Mouse (Mus musculus): Measurements from ENCODE around the gene Pkn3. TPM values are rescaled to one million over a fixed set of nuclear protein-coding genes. Genes with fewer than 3 reads are reported as not detected.
A peak's percentile ranks its signal among the peaks of the same experiment; 100 is the strongest.

Pkn3 gene
- polyA plus RNA-seq, 1 experiment from 2014 or later, result 3.4 TPM

GRCm38 (mm10) chr2:30042445-30042844 is 35.0 kb upstream of the Pkn3 start:
- TF ChIP-seq CTCF (IDR thresholded peaks at IDR 0.05; ENCODE audit: low read depth), result peak; percentile 92
- Histone ChIP-seq H3K27ac (ENCODE audit: low read depth, low read length) (no peak overlapping the region), H3K4me3 (ENCODE audit: low read depth, low read length) (no peak overlapping the region), H3K9ac (ENCODE audit: low read depth, low read length) (no peak overlapping the region), H3K27me3 (replicated peaks; ENCODE audit: control insufficient read depth, insufficient read depth, low read length) (no peaks in the 10 kb centered on the region), H3K4me2 (replicated peaks; ENCODE audit: low read depth) (no peak overlapping the region), H3K9me3 (ENCODE audit: control insufficient read depth) (no peaks in the 10 kb centered on the region), H3K36me3 (ENCODE audit: control insufficient read depth, insufficient read depth) (no peaks in the 10 kb centered on the region), H3K4me1 (replicated peaks; ENCODE audit: control insufficient read depth, insufficient read depth, low read length) (no peaks in the 10 kb centered on the region)
- 6% methylated on average over 4 of the region's 4 CpGs for WGBS
- peak; percentile 34; the same call in 1 of the 2 replicates for ATAC-seq

DNA sequence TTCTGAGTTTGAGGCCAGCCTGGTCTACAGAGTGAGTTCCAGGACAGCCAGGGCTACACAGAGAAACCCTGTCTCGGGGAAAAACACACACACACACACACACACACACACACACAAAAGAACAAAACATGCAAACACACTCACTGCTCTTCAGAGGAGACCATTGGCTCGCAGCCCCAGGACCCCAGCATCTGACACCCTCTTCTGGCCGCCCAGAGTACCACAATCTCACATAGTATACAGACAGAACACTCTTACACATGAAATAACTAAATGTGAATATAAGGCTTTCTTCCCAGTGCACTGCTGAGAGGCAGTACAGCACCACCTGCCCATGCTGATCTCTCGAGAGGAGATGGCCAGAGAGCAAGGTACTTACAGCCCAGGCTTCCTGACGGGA is 32.9 kb upstream of the Pkn3 start:
- Histone ChIP-seq H3K4me2 (replicated peaks; ENCODE audit: low read depth) (no peak overlapping the region), H3K9ac (ENCODE audit: low read depth, low read length) (no peak overlapping the region), H3K9me3 (ENCODE audit: control insufficient read depth) (no peaks in the 10 kb centered on the region), H3K36me3 (ENCODE audit: control insufficient read depth, insufficient read depth) (no peaks in the 10 kb centered on the region), H3K27ac (ENCODE audit: low read depth, low read length) (no peak overlapping the region), H3K4me1 (replicated peaks; ENCODE audit: control insufficient read depth, insufficient read depth, low read length) (no peaks in the 10 kb centered on the region), H3K27me3 (replicated peaks; ENCODE audit: control insufficient read depth, insufficient read depth, low read length) (no peaks in the 10 kb centered on the region), H3K4me3 (ENCODE audit: low read depth, low read length) (no peak overlapping the region)
- 88% methylated on average over 5 of the region's 5 CpGs for WGBS
- TF ChIP-seq CTCF (IDR thresholded peaks at IDR 0.05; ENCODE audit: low read depth), result no peak
- no peak for ATAC-seq

DNA sequence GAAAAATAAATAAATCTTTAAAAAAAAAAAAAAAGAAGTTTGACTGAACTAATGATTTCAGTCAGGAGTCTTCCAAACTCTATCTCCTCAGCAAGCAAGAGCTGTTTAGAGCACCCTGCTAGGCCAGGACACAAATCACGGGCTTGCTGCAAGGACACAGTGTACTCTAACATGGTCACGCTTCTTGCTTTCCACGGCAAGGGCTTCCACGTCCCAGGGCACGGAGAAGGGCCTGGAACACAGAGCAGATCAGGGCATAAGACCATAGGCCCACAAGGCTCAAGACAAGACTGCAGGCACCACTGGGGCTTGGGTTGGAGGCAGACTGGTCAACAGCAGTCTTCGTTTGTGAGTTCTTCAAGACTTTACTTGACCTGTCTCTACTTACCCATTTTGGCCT is 30.4 kb upstream of the Pkn3 start:
- 93% methylated on average over 6 of the region's 6 CpGs for WGBS
- no peaks in the 10 kb centered on the region for H3K4me1 ChIP-seq (replicated peaks; ENCODE audit: control insufficient read depth, insufficient read depth, low read length)
- ATAC-seq, result no peak
- no peaks in the 10 kb centered on the region for H3K9me3 ChIP-seq (ENCODE audit: control insufficient read depth)
- no peak overlapping the region for H3K4me2 ChIP-seq (replicated peaks; ENCODE audit: low read depth)
- no peak overlapping the region for H3K27ac ChIP-seq (ENCODE audit: low read depth, low read length)
- no peak overlapping the region for H3K9ac ChIP-seq (ENCODE audit: low read depth, low read length)
- no peaks in the 10 kb centered on the region for H3K36me3 ChIP-seq (ENCODE audit: control insufficient read depth, insufficient read depth)
- H3K4me3 ChIP-seq (ENCODE audit: low read depth, low read length), result no peak overlapping the region
- no peaks in the 10 kb centered on the region for H3K27me3 ChIP-seq (replicated peaks; ENCODE audit: control insufficient read depth, insufficient read depth, low read length)
- TF ChIP-seq CTCF (IDR thresholded peaks at IDR 0.05; ENCODE audit: low read depth), result no peak

DNA sequence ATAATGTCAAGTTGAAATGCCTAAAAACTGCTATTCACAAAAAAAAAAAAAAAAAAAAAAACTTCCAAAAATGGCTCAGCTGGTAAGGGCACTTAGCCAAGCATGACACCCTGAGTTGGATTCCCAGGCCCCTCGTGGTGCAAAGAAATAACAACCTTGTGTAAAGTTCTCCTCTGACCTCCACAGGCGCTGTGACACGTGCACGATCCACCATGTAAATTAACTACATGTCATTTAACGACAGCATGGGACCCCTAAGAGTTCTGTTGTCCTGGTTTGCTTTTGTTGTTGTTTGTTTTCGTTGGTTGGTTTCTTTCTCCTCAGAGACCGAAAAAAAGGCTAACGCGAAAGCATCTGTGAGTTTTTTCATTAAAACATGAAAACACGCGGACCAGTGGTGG is 29.4 kb upstream of the Pkn3 start:
- H3K27ac ChIP-seq (ENCODE audit: low read depth, low read length), result no peak overlapping the region

GRCm38 (mm10) chr2:30048699-30049388 is 28.6 kb upstream of the Pkn3 start, which contains the start of gene Wdr34:
Gene Wdr34 (minus strand): TSS chr2:30048881.
- Histone ChIP-seq H3K4me3 (ENCODE audit: low read depth, low read length) (peak within 1 kb of the TSS; percentile 49), H3K9ac (ENCODE audit: low read depth, low read length) (peak within 1 kb of the TSS; percentile 59), H3K4me1 (replicated peaks; ENCODE audit: control insufficient read depth, insufficient read depth, low read length) (no peaks in the 10 kb centered on the region), H3K9me3 (ENCODE audit: control insufficient read depth) (no peaks in the 10 kb centered on the region), H3K27me3 (replicated peaks; ENCODE audit: control insufficient read depth, insufficient read depth, low read length) (no peaks in the 10 kb centered on the region), H3K27ac (ENCODE audit: low read depth, low read length) (peak within 1 kb of the TSS; percentile 85), H3K36me3 (ENCODE audit: control insufficient read depth, insufficient read depth) (no peaks in the 10 kb centered on the region), H3K4me2 (replicated peaks; ENCODE audit: low read depth) (peak within 1 kb of the TSS; percentile 63)
- under 1% methylated on average over 54 of the region's 54 CpGs for WGBS
- peak; percentile 92 for ATAC-seq
- no peak for TF ChIP-seq CTCF (IDR thresholded peaks at IDR 0.05; ENCODE audit: low read depth)

More for the DNA sequence above, 29.4 kb upstream of the Pkn3 start:
- peak overlapping the region; percentile 63 for H3K4me2 ChIP-seq (replicated peaks; ENCODE audit: low read depth)
- ATAC-seq, result no peak
- 55% methylated on average over 11 of the region's 11 CpGs for WGBS
- no peaks in the 10 kb centered on the region for H3K4me1 ChIP-seq (replicated peaks; ENCODE audit: control insufficient read depth, insufficient read depth, low read length)
- H3K9ac ChIP-seq (ENCODE audit: low read depth, low read length), result peak overlapping the region; percentile 59; the same call in 1 of the 2 replicates
- no peaks in the 10 kb centered on the region for H3K9me3 ChIP-seq (ENCODE audit: control insufficient read depth)
- TF ChIP-seq CTCF (IDR thresholded peaks at IDR 0.05; ENCODE audit: low read depth), result no peak
- H3K4me3 ChIP-seq (ENCODE audit: low read depth, low read length), result peak overlapping the region; percentile 49
- H3K27me3 ChIP-seq (replicated peaks; ENCODE audit: control insufficient read depth, insufficient read depth, low read length), result no peaks in the 10 kb centered on the region
- no peaks in the 10 kb centered on the region for H3K36me3 ChIP-seq (ENCODE audit: control insufficient read depth, insufficient read depth)

DNA sequence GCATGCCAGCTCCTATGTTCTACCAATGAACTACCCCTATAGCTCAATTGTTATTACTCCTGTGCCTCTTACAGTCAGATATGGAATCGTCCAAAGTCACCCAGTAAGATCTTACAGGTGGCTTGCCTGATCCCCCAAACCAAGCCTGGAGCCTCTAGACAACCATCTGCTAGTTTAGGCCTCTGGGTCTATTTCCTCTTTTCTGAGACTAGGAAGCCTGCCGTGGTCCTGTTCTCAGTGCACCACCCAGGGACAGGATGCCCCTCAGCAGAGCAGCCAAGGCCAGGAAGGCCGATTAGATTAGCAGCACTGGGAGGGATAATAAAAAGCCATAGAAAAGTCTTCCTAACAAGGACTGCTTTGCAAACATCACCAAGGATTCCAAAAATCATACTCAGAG is 27.7 kb upstream of the Pkn3 start:
- ATAC-seq, result no peak

More for the DNA sequence above, 27.7 kb upstream of the Pkn3 start:
- no peaks in the 10 kb centered on the region for H3K4me1 ChIP-seq (replicated peaks; ENCODE audit: control insufficient read depth, insufficient read depth, low read length)
- no peaks in the 10 kb centered on the region for H3K9me3 ChIP-seq (ENCODE audit: control insufficient read depth)
- H3K4me3 ChIP-seq (ENCODE audit: low read depth, low read length), result no peak overlapping the region
- H3K27me3 ChIP-seq (replicated peaks; ENCODE audit: control insufficient read depth, insufficient read depth, low read length), result no peaks in the 10 kb centered on the region
- WGBS, result 83% methylated on average over 3 of the region's 3 CpGs
- H3K4me2 ChIP-seq (replicated peaks; ENCODE audit: low read depth), result no peak overlapping the region
- no peak overlapping the region for H3K27ac ChIP-seq (ENCODE audit: low read depth, low read length)
- H3K36me3 ChIP-seq (ENCODE audit: control insufficient read depth, insufficient read depth), result no peaks in the 10 kb centered on the region
- no peak for TF ChIP-seq CTCF (IDR thresholded peaks at IDR 0.05; ENCODE audit: low read depth)
- no peak overlapping the region for H3K9ac ChIP-seq (ENCODE audit: low read depth, low read length)
